Mouse (Mus musculus) heart, embryonic 12.5 days (tissue): Measurements from ENCODE around the gene Zglp1. TPM values are rescaled to one million over a fixed set of nuclear protein-coding genes. Genes with fewer than 3 reads are reported as not detected.
A peak's percentile ranks its signal among the peaks of the same experiment; 100 is the strongest.
"Not testable (repeated sequence)": the region's sequence is repeated elsewhere in the genome, so short reads cannot be mapped to it uniquely, and the experiment has no call there.

Experiments used
- ATAC-seq: fragments of 200-750 bp; cut with Nextera tagmentation; 2 replicates; pipeline ENCODE4 v1.8.0; 2017; ENCODE audit warnings: moderate TSS enrichment, moderate library complexity; ENCODE audit not compliant: insufficient number of reproducible peaks, low FRiP score
- H3K27ac ChIP-seq: fragments of 300-500 bp; sonication (generic); 2 replicates; pipeline ENCODE4 v1.5.1; 2016; ENCODE audit warnings: mild to moderate bottlenecking, moderate library complexity; ENCODE audit not compliant: poor library complexity, severe bottlenecking
- H3K27me3 ChIP-seq: fragments of 300-500 bp; sonication (generic); replicated peaks from 2 replicates; pipeline ENCODE4 v1.6.1; 2016; ENCODE audit warnings: mild to moderate bottlenecking, moderate library complexity
- H3K36me3 ChIP-seq: fragments of 300-500 bp; sonication (generic); 2 replicates; pipeline ENCODE4 v1.6.1; 2016; ENCODE audit warnings: mild to moderate bottlenecking, moderate library complexity
- H3K4me1 ChIP-seq: fragments of 300-500 bp; sonication (generic); replicated peaks from 2 replicates; pipeline ENCODE4 v1.6.1; 2016; ENCODE audit warnings: mild to moderate bottlenecking
- H3K4me2 ChIP-seq: fragments of 300-500 bp; sonication (generic); 2 replicates; pipeline ENCODE4 v1.6.1; 2016; ENCODE audit warnings: mild to moderate bottlenecking, moderate library complexity
- H3K4me3 ChIP-seq: fragments of 300-500 bp; sonication (generic); 2 replicates; pipeline ENCODE4 v1.5.1; 2016; ENCODE audit warnings: mild to moderate bottlenecking
- H3K9ac ChIP-seq: fragments of 300-500 bp; sonication (generic); 2 replicates; pipeline ENCODE4 v1.6.1; 2016; ENCODE audit warnings: mild to moderate bottlenecking, moderate library complexity
- H3K9me3 ChIP-seq: fragments of 300-500 bp; sonication (generic); replicated peaks from 2 replicates; pipeline ENCODE4 v1.6.1; 2016; ENCODE audit warnings: mild to moderate bottlenecking, moderate library complexity
- whole genome bisulfite sequencing: fragments of 180-500 bp; shearing (Covaris S2); methylation state at CpG from one replicate; pipeline ENCODE4 v1.1.7; 2016; 5-methylcytosine and 5-hydroxymethylcytosine counted together
- polyA plus RNA-seq: library from polyadenylated mRNA; unstranded; fragments of >200 nt; fragmentation: Nextera tagmentation; extraction: Ambion mirVana; gene quantifications from 2 replicates; pipeline ENCODE4 v1.2.1, GENCODE M21; 2016

Gene Zglp1
- polyA plus RNA-seq, 1 experiment from 2014 or later: 1.0 TPM

- H3K4me3 ChIP-seq: peak overlapping the region; percentile 74
- H3K27ac ChIP-seq: 0 out of 2 replicates have a peak overlapping the region, but pooled peaks have one; percentile 60
- no peaks in the 10 kb centered on the region for H3K9me3 ChIP-seq
- H3K9ac ChIP-seq: peak overlapping the region; percentile 94
- WGBS: 8% methylated on average over 4 of the region's 4 CpGs
- H3K4me2 ChIP-seq: peak overlapping the region; percentile 68
- no peak for ATAC-seq
- H3K36me3 ChIP-seq: peaks cover 61% of the 10 kb centered on the region
- H3K4me1 ChIP-seq: peaks cover 7% of the 10 kb centered on the region
- H3K27me3 ChIP-seq: no peaks in the 10 kb centered on the region
Observed at GRCm38 (mm10) chr9:21072641-21073040, 5.7 kb upstream of the Zglp1 start.

GRCm38 (mm10) chr9:21062928-21063327, 4.0 kb downstream of the Zglp1 start:
- no peak overlapping the region for H3K4me2 ChIP-seq
- H3K9ac ChIP-seq: no peak overlapping the region
- whole genome bisulfite sequencing: 85% methylated on average over 2 of the region's 2 CpGs
- H3K27me3 ChIP-seq: no peaks in the 10 kb centered on the region
- H3K9me3 ChIP-seq: 0 out of 2 replicates have a peak, but pooled peaks cover 2% of the 10 kb centered on the region
- H3K27ac ChIP-seq: no peak overlapping the region
- peaks cover 48% of the 10 kb centered on the region for H3K36me3 ChIP-seq
- no peak overlapping the region for H3K4me3 ChIP-seq
- no peaks in the 10 kb centered on the region for H3K4me1 ChIP-seq
- no peak for ATAC-seq

- no peaks in the 10 kb centered on the region for H3K36me3 ChIP-seq
- no peak overlapping the region for H3K9ac ChIP-seq
- no peaks in the 10 kb centered on the region for H3K9me3 ChIP-seq
- ATAC-seq: no peak
- H3K27me3 ChIP-seq: peaks cover 5% of the 10 kb centered on the region; the same call in 1 of the 2 replicates
- no peak overlapping the region for H3K4me2 ChIP-seq
- H3K4me3 ChIP-seq: no peak overlapping the region
- no peak overlapping the region for H3K27ac ChIP-seq
- no peaks in the 10 kb centered on the region for H3K4me1 ChIP-seq
- 56% methylated on average over 10 of the region's 10 CpGs for WGBS
Observed at GRCm38 (mm10) chr9:21051578-21051977, 15.3 kb downstream of the Zglp1 start.

- Histone ChIP-seq H3K4me3 (no peak overlapping the region), H3K27ac (no peak overlapping the region), H3K4me1 (no peaks in the 10 kb centered on the region), H3K9me3 (no peaks in the 10 kb centered on the region), H3K27me3 (peaks cover 12% of the 10 kb centered on the region), H3K4me2 (no peak overlapping the region), H3K9ac (no peak overlapping the region), H3K36me3 (no peaks in the 10 kb centered on the region)
- 82% methylated on average over 3 of the region's 3 CpGs for WGBS
- no peak for ATAC-seq
Observed at GRCm38 (mm10) chr9:21045235-21045634, 21.7 kb downstream of the Zglp1 start.

GRCm38 (mm10) chr9:21044785-21045184, 22.1 kb downstream of the Zglp1 start:
- 68% methylated on average over 1 of the region's 1 CpGs for WGBS
- H3K9me3 ChIP-seq, H3K9ac ChIP-seq, H3K36me3 ChIP-seq, H3K4me2 ChIP-seq, H3K27ac ChIP-seq, H3K4me1 ChIP-seq, ATAC-seq, H3K4me3 ChIP-seq: not testable (repeated sequence)
- H3K27me3 ChIP-seq: peaks cover 16% of the 10 kb centered on the region

- Histone ChIP-seq H3K27ac (no peak overlapping the region), H3K9ac (no peak overlapping the region), H3K9me3 (peaks cover 7% of the 10 kb centered on the region; the same call in 1 of the 2 replicates), H3K4me1 (no peaks in the 10 kb centered on the region), H3K27me3 (peaks cover 28% of the 10 kb centered on the region), H3K4me3 (no peak overlapping the region), H3K4me2 (no peak overlapping the region), H3K36me3 (no peaks in the 10 kb centered on the region)
- no peak for ATAC-seq
- 67% methylated on average over 4 of the region's 4 CpGs for WGBS
Observed at GRCm38 (mm10) chr9:21043563-21043962, 23.3 kb downstream of the Zglp1 start.

- 32% methylated on average over 4 of the region's 4 CpGs for WGBS
- Histone ChIP-seq H3K36me3 (no peaks in the 10 kb centered on the region), H3K27me3 (peaks cover 51% of the 10 kb centered on the region), H3K27ac (no peak overlapping the region), H3K4me2 (no peak overlapping the region), H3K4me1 (peaks cover 17% of the 10 kb centered on the region), H3K9ac (no peak overlapping the region), H3K9me3 (peaks cover 7% of the 10 kb centered on the region; the same call in 1 of the 2 replicates), H3K4me3 (no peak overlapping the region)
- ATAC-seq: no peak
Observed at GRCm38 (mm10) chr9:21041308-21041707, 25.6 kb downstream of the Zglp1 start.

- H3K4me3 ChIP-seq: no peak overlapping the region
- H3K27me3 ChIP-seq: peaks cover 66% of the 10 kb centered on the region
- H3K36me3 ChIP-seq: no peaks in the 10 kb centered on the region
- 69% methylated on average over 3 of the region's 3 CpGs for WGBS
- H3K4me1 ChIP-seq: peaks cover 27% of the 10 kb centered on the region
- ATAC-seq: no peak
- H3K27ac ChIP-seq: no peak overlapping the region
- no peak overlapping the region for H3K4me2 ChIP-seq
- H3K9me3 ChIP-seq: peaks cover 7% of the 10 kb centered on the region; the same call in 1 of the 2 replicates
- H3K9ac ChIP-seq: no peak overlapping the region
Observed at GRCm38 (mm10) chr9:21039779-21040178, 27.1 kb downstream of the Zglp1 start.

GRCm38 (mm10) chr9:21037481-21037891, 29.4 kb downstream of the Zglp1 start:
- peak overlapping the region; percentile 39 for H3K4me3 ChIP-seq
- H3K4me1 ChIP-seq: peaks cover 42% of the 10 kb centered on the region
- no peak overlapping the region for H3K27ac ChIP-seq
- H3K27me3 ChIP-seq: peaks cover 88% of the 10 kb centered on the region
- WGBS: 3% methylated on average over 31 of the region's 31 CpGs
- peak; percentile 41 for ATAC-seq
- no peaks in the 10 kb centered on the region for H3K36me3 ChIP-seq
- peak overlapping the region; percentile 73 for H3K4me2 ChIP-seq
- H3K9me3 ChIP-seq: peaks cover 7% of the 10 kb centered on the region; the same call in 1 of the 2 replicates
- peak overlapping the region; percentile 46 for H3K9ac ChIP-seq

- WGBS: 5% methylated on average over 22 of the region's 22 CpGs
Observed at GRCm38 (mm10) chr9:21036666-21037065, 30.2 kb downstream of the Zglp1 start.

GRCm38 (mm10) chr9:21036161-21036560, 30.7 kb downstream of the Zglp1 start:
- peak overlapping the region; percentile 73; the same call in 1 of the 2 replicates for H3K4me2 ChIP-seq
- no peaks in the 10 kb centered on the region for H3K36me3 ChIP-seq
- 11% methylated on average over 20 of the region's 20 CpGs for WGBS
- H3K9ac ChIP-seq: no peak overlapping the region
- peak overlapping the region; percentile 39; the same call in 1 of the 2 replicates for H3K4me3 ChIP-seq
- H3K4me1 ChIP-seq: peaks cover 54% of the 10 kb centered on the region
- H3K9me3 ChIP-seq: peaks cover 7% of the 10 kb centered on the region; the same call in 1 of the 2 replicates
- H3K27ac ChIP-seq: no peak overlapping the region
- no peak for ATAC-seq
- H3K27me3 ChIP-seq: peaks cover 95% of the 10 kb centered on the region

More at GRCm38 (mm10) chr9:21036666-21037065, 30.2 kb downstream of the Zglp1 start:
- H3K27me3 ChIP-seq: peaks cover 92% of the 10 kb centered on the region
- no peaks in the 10 kb centered on the region for H3K36me3 ChIP-seq
- H3K9me3 ChIP-seq: peaks cover 7% of the 10 kb centered on the region; the same call in 1 of the 2 replicates
- peak overlapping the region; percentile 39 for H3K4me3 ChIP-seq
- H3K4me2 ChIP-seq: peak overlapping the region; percentile 73
- ATAC-seq: no peak
- H3K27ac ChIP-seq: no peak overlapping the region
- no peak overlapping the region for H3K9ac ChIP-seq
- peaks cover 50% of the 10 kb centered on the region for H3K4me1 ChIP-seq

GRCm38 (mm10) chr9:21035586-21035985, 31.3 kb downstream of the Zglp1 start:
- Histone ChIP-seq H3K4me2 (no peak overlapping the region), H3K9ac (no peak overlapping the region), H3K4me3 (no peak overlapping the region), H3K9me3 (peaks cover 7% of the 10 kb centered on the region; the same call in 1 of the 2 replicates), H3K27me3 (peaks cover 90% of the 10 kb centered on the region), H3K36me3 (no peaks in the 10 kb centered on the region), H3K4me1 (peaks cover 59% of the 10 kb centered on the region), H3K27ac (no peak overlapping the region)
- WGBS: 22% methylated on average over 9 of the region's 9 CpGs
- no peak for ATAC-seq
